Mouse (Mus musculus) heart, adult 2 months (tissue): ENCODE measurements around the gene Rela.

Source experiments
- CTCF ChIP-seq: fragments of 200-600 bp; IDR thresholded peaks from 2 replicates; pipeline ENCODE4 v1.8.1; 2022; ENCODE audit warnings: antibody characterized with exemption, mild to moderate bottlenecking, moderate library complexity
- EP300 ChIP-seq: fragments of 200-500 bp; IDR thresholded peaks from 2 replicates; pipeline ENCODE4 v1.6.1; 2011; ENCODE audit warnings: low read depth, low read length, control low read depth; ENCODE audit not compliant: insufficient read depth
- POLR2A ChIP-seq: fragments of 200-500 bp; IDR thresholded peaks from 2 replicates; pipeline ENCODE4 v1.6.1; 2011; ENCODE audit warnings: mild to moderate bottlenecking, low read depth, low read length, control low read depth; ENCODE audit not compliant: insufficient read depth

DNA sequence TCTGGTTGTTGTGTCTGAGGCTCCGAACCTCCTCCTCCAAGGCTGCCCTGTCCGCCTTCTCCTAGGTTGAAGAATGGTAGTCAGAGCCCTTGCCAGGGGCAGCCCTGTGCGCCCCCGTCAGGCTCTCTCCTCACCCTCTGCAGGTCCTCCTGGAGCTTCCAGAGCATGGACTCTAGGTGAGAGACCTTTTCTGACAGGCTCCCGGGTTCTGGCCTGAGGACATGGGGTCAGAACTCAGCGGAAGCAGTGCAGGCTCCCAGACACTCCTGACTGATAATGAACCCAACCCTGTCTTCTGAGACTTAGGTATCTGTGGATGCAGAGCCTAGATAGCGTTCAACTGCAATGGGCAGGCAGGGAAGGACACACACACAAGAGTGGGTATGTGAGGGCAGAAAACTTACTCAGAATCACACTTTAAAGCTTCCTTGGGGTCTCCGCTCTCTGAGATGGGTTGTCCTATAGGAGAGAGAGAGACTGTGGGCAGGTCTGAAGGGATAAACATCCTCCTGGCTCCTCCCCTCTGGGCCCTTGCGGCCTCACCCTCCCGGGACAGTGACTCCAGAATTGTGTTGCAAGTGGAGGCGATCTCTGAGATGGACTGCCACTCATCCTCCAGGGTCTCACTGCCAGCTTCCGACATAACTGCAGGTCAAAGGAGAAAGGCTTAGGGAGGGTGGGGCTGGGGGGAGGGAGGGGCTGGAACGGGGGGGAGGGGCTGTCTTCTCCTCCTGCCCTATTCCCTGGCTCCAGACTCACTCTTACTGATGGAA is 14.4 kb downstream of the Rela start:
- TF ChIP-seq POLR2A = no peak
- TF ChIP-seq CTCF = no peak
- no peak for TF ChIP-seq EP300
